Mouse (Mus musculus): ENCODE measurements around the gene Cd68. TPM values are rescaled to one million over a fixed set of nuclear protein-coding genes. Genes with fewer than 3 reads are reported as not detected.
A peak's percentile ranks its signal among the peaks of the same experiment; 100 is the strongest.

The Cd68 gene
- polyA plus RNA-seq, 1 experiment from 2014 or later: 43.6 TPM

MicroRNA genes within 50 kb of the gene (microRNA counts, 519-probe panel; counts per million panel counts)
- microRNA mmu-miR-1934 (not detected), microRNA mmu-miR-467f (3,336 counts per million, percentile 19 among the panel's probes with 10 or more counts)

Small RNA genes within 50 kb of the gene (microRNA-seq; reads per million reads assigned to microRNA genes)
- gene Mir1934 (2.2 reads per million), gene Mir467f (not detected)

Other genes with a start within 250 kb of the Cd68 start
- gene Dnah2, start 117.0 kb downstream of the Cd68 start, polyA plus RNA-seq (2015; fragmentation: Nextera tagmentation; extraction: Ambion mirVana): 1.3 and 2.2 TPM in 2 replicates
- gene Efnb3, start 105.9 kb downstream of the Cd68 start, polyA plus RNA-seq (2015; fragmentation: Nextera tagmentation; extraction: Ambion mirVana): 0.80 and 1.0 TPM in 2 replicates
- 13.8 and 14.3 TPM in 2 replicates for gene Wrap53, start 85.9 kb downstream of the Cd68 start, polyA plus RNA-seq (2015; fragmentation: Nextera tagmentation; extraction: Ambion mirVana)
- gene Trp53, start 85.8 kb downstream of the Cd68 start, polyA plus RNA-seq (2015; fragmentation: Nextera tagmentation; extraction: Ambion mirVana): 39.8 and 50.6 TPM in 2 replicates
- 7.5 and 8.1 TPM in 2 replicates for gene Atp1b2, start 60.2 kb downstream of the Cd68 start, polyA plus RNA-seq (2015; fragmentation: Nextera tagmentation; extraction: Ambion mirVana)
- gene Shbg, start 48.2 kb downstream of the Cd68 start, polyA plus RNA-seq (2015; fragmentation: Nextera tagmentation; extraction: Ambion mirVana): not detected in 2 replicates
- 14.4 and 16.3 TPM in 2 replicates for gene Sat2, start 44.1 kb downstream of the Cd68 start, polyA plus RNA-seq (2015; fragmentation: Nextera tagmentation; extraction: Ambion mirVana)
- gene Fxr2, start 33.2 kb downstream of the Cd68 start, polyA plus RNA-seq (2015; fragmentation: Nextera tagmentation; extraction: Ambion mirVana): 16.3 and 17.9 TPM in 2 replicates
- gene Sox15, start 10.8 kb downstream of the Cd68 start, polyA plus RNA-seq (2015; fragmentation: Nextera tagmentation; extraction: Ambion mirVana): 0.14 and 0.17 TPM in 2 replicates
- gene Mpdu1, start 3.5 kb downstream of the Cd68 start, polyA plus RNA-seq (2015; fragmentation: Nextera tagmentation; extraction: Ambion mirVana): 57.3 and 61.3 TPM in 2 replicates
- gene Eif4a1, start 6.3 kb upstream of the Cd68 start, polyA plus RNA-seq (2015; fragmentation: Nextera tagmentation; extraction: Ambion mirVana): 283 and 286 TPM in 2 replicates
- gene Senp3, start 15.9 kb upstream of the Cd68 start, polyA plus RNA-seq (2015; fragmentation: Nextera tagmentation; extraction: Ambion mirVana): 36.0 and 37.8 TPM in 2 replicates
- gene Tnfsf13, start 19.6 kb upstream of the Cd68 start, polyA plus RNA-seq (2015; fragmentation: Nextera tagmentation; extraction: Ambion mirVana): 4.4 and 6.7 TPM in 2 replicates
- gene Tnfsf12, start 29.7 kb upstream of the Cd68 start, polyA plus RNA-seq (2015; fragmentation: Nextera tagmentation; extraction: Ambion mirVana): 12.0 and 13.6 TPM in 2 replicates
- 11.9 and 13.1 TPM in 2 replicates for gene Tnfsfm13, start 29.9 kb upstream of the Cd68 start, polyA plus RNA-seq (2015; fragmentation: Nextera tagmentation; extraction: Ambion mirVana)
- 14.0 and 15.3 TPM in 2 replicates for gene Polr2a, start 92.5 kb upstream of the Cd68 start, polyA plus RNA-seq (2015; fragmentation: Nextera tagmentation; extraction: Ambion mirVana)
- 1.0 TPM in 2 replicates for gene Slc35g3, start 95.8 kb upstream of the Cd68 start, polyA plus RNA-seq (2015; fragmentation: Nextera tagmentation; extraction: Ambion mirVana)
- gene Zbtb4, start 99.8 kb upstream of the Cd68 start, polyA plus RNA-seq (2015; fragmentation: Nextera tagmentation; extraction: Ambion mirVana): 6.6 and 7.6 TPM in 2 replicates
- 15.6 and 16.2 TPM in 2 replicates for gene Chrnb1, start 129.8 kb upstream of the Cd68 start, polyA plus RNA-seq (2015; fragmentation: Nextera tagmentation; extraction: Ambion mirVana)
- gene Fgf11, start 135.7 kb upstream of the Cd68 start, polyA plus RNA-seq (2015; fragmentation: Nextera tagmentation; extraction: Ambion mirVana): 0.57 and 0.95 TPM in 2 replicates
- gene Tmem102, start 139.5 kb upstream of the Cd68 start, polyA plus RNA-seq (2015; fragmentation: Nextera tagmentation; extraction: Ambion mirVana): 14.3 and 14.9 TPM in 2 replicates
- not detected in 2 replicates for gene Gm39566, start 149.1 kb upstream of the Cd68 start, polyA plus RNA-seq (2015; fragmentation: Nextera tagmentation; extraction: Ambion mirVana)
- gene Spem2, start 152.3 kb upstream of the Cd68 start, polyA plus RNA-seq (2015; fragmentation: Nextera tagmentation; extraction: Ambion mirVana): not detected in 2 replicates
- not detected in 2 replicates for gene Spem1, start 156.0 kb upstream of the Cd68 start, polyA plus RNA-seq (2015; fragmentation: Nextera tagmentation; extraction: Ambion mirVana)
- 2.9 and 3.9 TPM in 2 replicates for gene Nlgn2, start 171.6 kb upstream of the Cd68 start, polyA plus RNA-seq (2015; fragmentation: Nextera tagmentation; extraction: Ambion mirVana)
- gene Tmem256, start 172.4 kb upstream of the Cd68 start, polyA plus RNA-seq (2015; fragmentation: Nextera tagmentation; extraction: Ambion mirVana): 365 and 395 TPM in 2 replicates
- gene Plscr3, start 180.2 kb upstream of the Cd68 start, polyA plus RNA-seq (2015; fragmentation: Nextera tagmentation; extraction: Ambion mirVana): 107 and 114 TPM in 2 replicates
- gene Tnk1, start 192.6 kb upstream of the Cd68 start, polyA plus RNA-seq (2015; fragmentation: Nextera tagmentation; extraction: Ambion mirVana): 6.1 and 7.6 TPM in 2 replicates
- gene Tmem95, start 211.9 kb upstream of the Cd68 start, polyA plus RNA-seq (2015; fragmentation: Nextera tagmentation; extraction: Ambion mirVana): not detected in 2 replicates
- gene Kctd11, start 215.3 kb upstream of the Cd68 start, polyA plus RNA-seq (2015; fragmentation: Nextera tagmentation; extraction: Ambion mirVana): 10.1 and 11.4 TPM in 2 replicates
- gene Acap1, start 229.4 kb upstream of the Cd68 start, polyA plus RNA-seq (2015; fragmentation: Nextera tagmentation; extraction: Ambion mirVana): 1.5 and 1.7 TPM in 2 replicates
- gene 2810408A11Rik, start 234.8 kb upstream of the Cd68 start, polyA plus RNA-seq (2015; fragmentation: Nextera tagmentation; extraction: Ambion mirVana): 6.4 and 7.0 TPM in 2 replicates
- 3.8 and 3.9 TPM in 2 replicates for gene Neurl4, start 234.9 kb upstream of the Cd68 start, polyA plus RNA-seq (2015; fragmentation: Nextera tagmentation; extraction: Ambion mirVana)
- 53.0 and 59.1 TPM in 2 replicates for gene Gps2, start 247.7 kb upstream of the Cd68 start, polyA plus RNA-seq (2015; fragmentation: Nextera tagmentation; extraction: Ambion mirVana)